Mouse (Mus musculus) heart, postnatal 14 days (tissue): ENCODE results near the gene Crybb2. TPM values are rescaled to one million over a fixed set of nuclear protein-coding genes. Genes with fewer than 3 reads are reported as not detected.

Source experiments
- DNase-seq, 2 experiments: peaks; one replicate each; pipeline ENCODE4 v3.0.0; 2021 to 2022
- intact Hi-C: fragments of 180-260 bp; cut with DNase I; formaldehyde crosslinking; loops from one replicate; pipeline ENCODE4 v1.15.1; 2025
- total RNA-seq, 2 experiments: library from RNA; stranded (reverse); gene quantifications; 2 replicates each; pipeline ENCODE4 v1.2.3; 2021

Crybb2 gene
- total RNA-seq, 2 experiments from 2014 or later, result not detected

GRCm38 (mm10) chr5:113091162-113091561, 21.2 kb upstream of the Crybb2 start:
- DNase-seq, result peak; percentile 51 to 67
- intact Hi-C loops, result no loop called here

- no peak for DNase-seq
- intact Hi-C loops, result no loop called here
These were observed 20.8 kb upstream of the Crybb2 start for GRCm38 (mm10) chr5:113090750-113091149.

- no peak for DNase-seq
- intact Hi-C loops, result no loop called here
These were observed 20.3 kb upstream of the Crybb2 start for GRCm38 (mm10) chr5:113090077-113090690.

- no peak for DNase-seq
- intact Hi-C loops, result no loop called here
These were observed 17.5 kb upstream of the Crybb2 start for GRCm38 (mm10) chr5:113087465-113087864.

GRCm38 (mm10) chr5:113086990-113087389, 17.1 kb upstream of the Crybb2 start:
- intact Hi-C loops, result no loop called here
- DNase-seq, result no peak

- intact Hi-C loops, result no loop called here
- DNase-seq, result no peak
These were observed 16.5 kb upstream of the Crybb2 start for GRCm38 (mm10) chr5:113086439-113086838.

GRCm38 (mm10) chr5:113085931-113086330, 16.0 kb upstream of the Crybb2 start:
- no peak for DNase-seq
- intact Hi-C loops, result no loop called here

GRCm38 (mm10) chr5:113084309-113084708, 14.4 kb upstream of the Crybb2 start:
- no peak for DNase-seq
- intact Hi-C loops, result no loop called here

- DNase-seq, result peak in 1 of 2 experiments; percentile 34
- intact Hi-C loops, result no loop called here
These were observed 12.6 kb upstream of the Crybb2 start for GRCm38 (mm10) chr5:113082356-113083168.

GRCm38 (mm10) chr5:113081439-113081838, 11.5 kb upstream of the Crybb2 start, which contains the start of gene Crybb3:
Gene Crybb3, minus strand, starts transcription at chr5:113081584.
- intact Hi-C loops, result no loop called here
- peak; percentile 49 to 53 for DNase-seq

- DNase-seq, result no peak
- intact Hi-C loops, result no loop called here
These were observed 11.1 kb upstream of the Crybb2 start for GRCm38 (mm10) chr5:113081020-113081419.

- DNase-seq, result peak; percentile 40 to 63
- intact Hi-C loops, result no loop called here
These were observed 9.9 kb upstream of the Crybb2 start for GRCm38 (mm10) chr5:113079783-113080182.

GRCm38 (mm10) chr5:113078686-113079085, 8.8 kb upstream of the Crybb2 start:
- intact Hi-C loops, result no loop called here
- no peak for DNase-seq

GRCm38 (mm10) chr5:113054308-113054707, 15.6 kb downstream of the Crybb2 start:
- intact Hi-C loops, result loop anchor here (1.0 to 5.0 kb wide), 3 partner anchors 183 to 622 kb away; no protein-coding TSS in a partner anchor
- DNase-seq, result peak; percentile 84 to 90

- intact Hi-C loops, result loop anchor here (5.0 kb wide), 2 partner anchors 578 to 618 kb away; no protein-coding TSS in a partner anchor
These were observed 19.2 kb downstream of the Crybb2 start for GRCm38 (mm10) chr5:113050581-113051185.

GRCm38 (mm10) chr5:113049876-113050275, 20.0 kb downstream of the Crybb2 start:
- DNase-seq, result no peak
- intact Hi-C loops, result loop anchor here (5.0 kb wide), 2 partner anchors 578 to 618 kb away; no protein-coding TSS in a partner anchor

More at GRCm38 (mm10) chr5:113050581-113051185, 19.2 kb downstream of the Crybb2 start:
- no peak for DNase-seq

GRCm38 (mm10) chr5:113045511-113046273, 24.2 kb downstream of the Crybb2 start:
- DNase-seq, result no peak
- intact Hi-C loops, result no loop called here

GRCm38 (mm10) chr5:113043531-113043930, 26.4 kb downstream of the Crybb2 start:
- intact Hi-C loops, result no loop called here
- DNase-seq, result peak; percentile 36 to 55

GRCm38 (mm10) chr5:113041567-113042071, 28.3 kb downstream of the Crybb2 start:
- peak; percentile 35 to 45 for DNase-seq
- intact Hi-C loops, result no loop called here

GRCm38 (mm10) chr5:113040776-113041175, 29.1 kb downstream of the Crybb2 start:
- intact Hi-C loops, result no loop called here
- DNase-seq, result peak; percentile 50
